Mouse (Mus musculus) forebrain, embryonic 15.5 days (tissue): ENCODE data around the gene Tfdp2. TPM values are rescaled to one million over a fixed set of nuclear protein-coding genes. Genes with fewer than 3 reads are reported as not detected.
"Not testable (repeated sequence)": the region's sequence is repeated elsewhere in the genome, so short reads cannot be mapped to it uniquely, and the experiment has no call there.

Source experiments
- ATAC-seq: fragments of 200-750 bp; cut with Nextera tagmentation; replicated peaks from 2 replicates; pipeline ENCODE4 v1.8.0; 2017; ENCODE audit warnings: mild to moderate bottlenecking, moderate TSS enrichment, moderate library complexity
- H3K27ac ChIP-seq: fragments of 300-500 bp; sonication (generic); replicated peaks from 2 replicates; pipeline ENCODE4 v1.5.1; 2015; ENCODE audit warnings: mild to moderate bottlenecking, inconsistent platforms
- H3K27me3 ChIP-seq: fragments of 300-500 bp; sonication (generic); 2 replicates; pipeline ENCODE4 v1.6.1; 2015; ENCODE audit warnings: inconsistent platforms
- H3K36me3 ChIP-seq: fragments of 300-500 bp; sonication (generic); 2 replicates; pipeline ENCODE4 v1.6.1; 2015; ENCODE audit warnings: mild to moderate bottlenecking, inconsistent platforms
- H3K4me1 ChIP-seq: fragments of 300-500 bp; sonication (generic); 2 replicates; pipeline ENCODE4 v1.6.1; 2015; ENCODE audit warnings: inconsistent platforms
- H3K4me2 ChIP-seq: fragments of 300-500 bp; sonication (generic); replicated peaks from 2 replicates; pipeline ENCODE4 v1.6.1; 2015; ENCODE audit warnings: mild to moderate bottlenecking, inconsistent platforms
- H3K4me3 ChIP-seq: fragments of 300-500 bp; sonication (generic); 2 replicates; pipeline ENCODE4 v1.5.1; 2015; ENCODE audit warnings: mild to moderate bottlenecking, inconsistent platforms
- H3K9ac ChIP-seq: fragments of 300-500 bp; sonication (generic); replicated peaks from 2 replicates; pipeline ENCODE4 v1.6.1; 2015; ENCODE audit warnings: mild to moderate bottlenecking, inconsistent platforms
- H3K9me3 ChIP-seq: fragments of 300-500 bp; sonication (generic); 2 replicates; pipeline ENCODE4 v1.6.1; 2016; ENCODE audit warnings: inconsistent platforms
- WGBS: fragments of 180-500 bp; shearing (Covaris S2); methylation state at CpG from one replicate; pipeline ENCODE4 v1.1.7; 2015; ENCODE audit warnings: mixed read lengths; 5-methylcytosine and 5-hydroxymethylcytosine counted together
- polyA plus RNA-seq: library from polyadenylated mRNA; unstranded; fragments of >200 nt; fragmentation: Nextera tagmentation; extraction: Ambion mirVana; gene quantifications from 2 replicates; pipeline ENCODE4 v1.2.1, GENCODE M21; 2015

Tfdp2 gene
- polyA plus RNA-seq, 1 experiment from 2014 or later = 34.7 TPM

GRCm38 (mm10) chr9:96320551-96320980 is 124.5 kb downstream of the Tfdp2 start:
- H3K9me3 ChIP-seq = no peaks in the 10 kb centered on the region
- H3K27me3 ChIP-seq = no peaks in the 10 kb centered on the region
- peaks cover 30% of the 10 kb centered on the region; the same call in 1 of the 2 replicates for H3K36me3 ChIP-seq
- ATAC-seq = 0 out of 2 replicates have a peak, but pooled peaks have one; percentile 28
- 77% methylated on average over 6 of the region's 6 CpGs for WGBS
- no peak overlapping the region for H3K4me3 ChIP-seq
- no peak overlapping the region for H3K27ac ChIP-seq
- H3K9ac ChIP-seq = no peak overlapping the region
- no peaks in the 10 kb centered on the region for H3K4me1 ChIP-seq
- H3K4me2 ChIP-seq = no peak overlapping the region

- Histone ChIP-seq H3K4me3 (no peak overlapping the region), H3K27me3 (no peaks in the 10 kb centered on the region), H3K4me2 (no peak overlapping the region), H3K36me3 (peaks cover 19% of the 10 kb centered on the region; the same call in 1 of the 2 replicates), H3K9me3 (no peaks in the 10 kb centered on the region), H3K4me1 (no peaks in the 10 kb centered on the region), H3K27ac (no peak overlapping the region), H3K9ac (no peak overlapping the region)
- ATAC-seq = no peak
- 81% methylated on average over 15 of the region's 15 CpGs for WGBS
Observed at GRCm38 (mm10) chr9:96322411-96323152, 126.5 kb downstream of the Tfdp2 start.

GRCm38 (mm10) chr9:96324502-96324901 is 128.4 kb downstream of the Tfdp2 start:
- no peaks in the 10 kb centered on the region for H3K27me3 ChIP-seq
- no peaks in the 10 kb centered on the region for H3K9me3 ChIP-seq
- H3K36me3 ChIP-seq = peaks cover 5% of the 10 kb centered on the region; the same call in 1 of the 2 replicates
- WGBS = 54% methylated on average over 4 of the region's 4 CpGs
- ATAC-seq = no peak
- 0 out of 2 replicates have a peak overlapping the region, but pooled peaks have one; percentile 5 for H3K27ac ChIP-seq
- H3K4me3 ChIP-seq = no peak overlapping the region
- H3K4me1 ChIP-seq = no peaks in the 10 kb centered on the region
- H3K9ac ChIP-seq = no peak overlapping the region
- H3K4me2 ChIP-seq = no peak overlapping the region

- no peak overlapping the region for H3K9ac ChIP-seq
- no peaks in the 10 kb centered on the region for H3K36me3 ChIP-seq
- 70% methylated on average over 6 of the region's 6 CpGs for WGBS
- no peaks in the 10 kb centered on the region for H3K27me3 ChIP-seq
- H3K9me3 ChIP-seq = no peaks in the 10 kb centered on the region
- no peaks in the 10 kb centered on the region for H3K4me1 ChIP-seq
- H3K4me2 ChIP-seq = no peak overlapping the region
- H3K27ac ChIP-seq = no peak overlapping the region
- no peak for ATAC-seq
- no peak overlapping the region for H3K4me3 ChIP-seq
Observed at GRCm38 (mm10) chr9:96326496-96326923, 130.4 kb downstream of the Tfdp2 start.

- Histone ChIP-seq H3K4me2 (no peak overlapping the region), H3K36me3 (peaks cover 9% of the 10 kb centered on the region), H3K9ac (no peak overlapping the region), H3K27ac (no peak overlapping the region), H3K4me1 (no peaks in the 10 kb centered on the region), H3K27me3 (no peaks in the 10 kb centered on the region), H3K9me3 (no peaks in the 10 kb centered on the region), H3K4me3 (no peak overlapping the region)
- no peak for ATAC-seq
- WGBS = 92% methylated on average over 4 of the region's 4 CpGs
Observed at GRCm38 (mm10) chr9:96328226-96328625, 132.2 kb downstream of the Tfdp2 start.

GRCm38 (mm10) chr9:96331146-96331545 is 135.1 kb downstream of the Tfdp2 start:
- H3K4me3 ChIP-seq = no peak overlapping the region
- no peaks in the 10 kb centered on the region for H3K27me3 ChIP-seq
- H3K9me3 ChIP-seq = no peaks in the 10 kb centered on the region
- peaks cover 21% of the 10 kb centered on the region for H3K36me3 ChIP-seq
- no peak for ATAC-seq
- no peak overlapping the region for H3K27ac ChIP-seq
- no peaks in the 10 kb centered on the region for H3K4me1 ChIP-seq
- H3K4me2 ChIP-seq = no peak overlapping the region
- WGBS = 91% methylated on average over 5 of the region's 5 CpGs
- H3K9ac ChIP-seq = no peak overlapping the region

GRCm38 (mm10) chr9:96345750-96346149 is 149.7 kb downstream of the Tfdp2 start:
- Histone ChIP-seq H3K27ac (no peak overlapping the region), H3K9me3 (no peaks in the 10 kb centered on the region), H3K4me2 (no peak overlapping the region), H3K4me1 (no peaks in the 10 kb centered on the region), H3K36me3 (peaks cover 16% of the 10 kb centered on the region), H3K27me3 (no peaks in the 10 kb centered on the region), H3K9ac (no peak overlapping the region), H3K4me3 (no peak overlapping the region)
- 98% methylated on average over 3 of the region's 3 CpGs for WGBS
- ATAC-seq = no peak

GRCm38 (mm10) chr9:96348885-96349284 is 152.8 kb downstream of the Tfdp2 start:
- no peak for ATAC-seq

GRCm38 (mm10) chr9:96350010-96350409 is 153.9 kb downstream of the Tfdp2 start:
- Histone ChIP-seq H3K27me3 (no peaks in the 10 kb centered on the region), H3K4me1 (peaks cover 5% of the 10 kb centered on the region), H3K4me2 (no peak overlapping the region), H3K36me3 (no peaks in the 10 kb centered on the region), H3K4me3 (no peak overlapping the region), H3K27ac (no peak overlapping the region), H3K9ac (no peak overlapping the region), H3K9me3 (no peaks in the 10 kb centered on the region)
- WGBS = 42% methylated on average over 4 of the region's 4 CpGs
- 0 out of 2 replicates have a peak, but pooled peaks have one; percentile 66 for ATAC-seq

More at GRCm38 (mm10) chr9:96348885-96349284, 152.8 kb downstream of the Tfdp2 start:
- Histone ChIP-seq H3K27ac (no peak overlapping the region), H3K4me2 (no peak overlapping the region), H3K4me3 (no peak overlapping the region), H3K36me3 (no peaks in the 10 kb centered on the region; the same call in 1 of the 2 replicates), H3K27me3 (no peaks in the 10 kb centered on the region), H3K9ac (no peak overlapping the region), H3K4me1 (peaks cover 2% of the 10 kb centered on the region), H3K9me3 (no peaks in the 10 kb centered on the region)
- 91% methylated on average over 5 of the region's 5 CpGs for WGBS

GRCm38 (mm10) chr9:96350476-96350875 is 154.4 kb downstream of the Tfdp2 start:
- no peaks in the 10 kb centered on the region for H3K9me3 ChIP-seq
- 63% methylated on average over 3 of the region's 3 CpGs for WGBS
- H3K9ac ChIP-seq = no peak overlapping the region
- H3K4me2 ChIP-seq = no peak overlapping the region
- no peaks in the 10 kb centered on the region for H3K36me3 ChIP-seq
- H3K27ac ChIP-seq = no peak overlapping the region
- no peak for ATAC-seq
- H3K27me3 ChIP-seq = no peaks in the 10 kb centered on the region
- H3K4me1 ChIP-seq = peaks cover 5% of the 10 kb centered on the region
- H3K4me3 ChIP-seq = no peak overlapping the region

- H3K36me3 ChIP-seq, ATAC-seq, H3K4me3 ChIP-seq, H3K27me3 ChIP-seq, H3K9ac ChIP-seq, H3K4me2 ChIP-seq, H3K9me3 ChIP-seq, H3K4me1 ChIP-seq, H3K27ac ChIP-seq: not testable (repeated sequence)
- WGBS = 95% methylated on average over 6 of the region's 6 CpGs
Observed at GRCm38 (mm10) chr9:96351771-96352170, 155.7 kb downstream of the Tfdp2 start.

GRCm38 (mm10) chr9:96353121-96353769 is 157.2 kb downstream of the Tfdp2 start:
- Histone ChIP-seq H3K36me3 (no peaks in the 10 kb centered on the region), H3K4me2 (no peak overlapping the region), H3K4me1 (peaks cover 5% of the 10 kb centered on the region), H3K9ac (no peak overlapping the region), H3K27me3 (no peaks in the 10 kb centered on the region), H3K9me3 (no peaks in the 10 kb centered on the region), H3K27ac (no peak overlapping the region), H3K4me3 (no peak overlapping the region)
- ATAC-seq = no peak
- WGBS = 81% methylated on average over 12 of the region's 12 CpGs
